Mouse (Mus musculus): ENCODE results near the gene Olfr48. TPM values are rescaled to one million over a fixed set of nuclear protein-coding genes. Genes with fewer than 3 reads are reported as not detected.

Olfr48 gene
- polyA plus RNA-seq, 1 experiment from 2014 or later, result not detected

DNA sequence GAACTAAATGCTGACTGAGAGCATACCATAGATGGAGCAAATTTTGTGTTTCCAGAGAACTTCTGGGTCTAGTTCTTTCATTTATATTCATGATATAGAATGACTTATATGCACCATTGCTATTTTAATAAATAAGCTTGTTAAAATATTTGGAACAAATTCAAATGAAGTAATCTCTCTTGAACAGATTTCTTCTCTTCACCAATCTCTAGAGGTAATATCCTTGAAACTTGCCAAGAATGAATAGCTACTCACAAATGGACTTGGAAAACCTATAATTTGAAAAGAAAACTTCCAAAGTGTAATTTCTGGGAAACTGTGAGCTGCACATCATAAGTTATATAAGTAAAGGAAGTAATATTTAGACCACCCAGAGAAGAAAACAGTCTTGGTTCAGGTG, 54.5 kb downstream of the Olfr48 start, which contains the start of gene Olfr1254:
Gene Olfr1254 (minus strand): TSS at position 101 of the 400 bp plus-strand sequence.
- Histone ChIP-seq H3K4me3 (ENCODE audit: low read depth, low read length) (no peak within 1 kb of the TSS), H3K27ac (ENCODE audit: low read depth) (no peak within 1 kb of the TSS), H3K4me1 (ENCODE audit: insufficient read depth) (no peaks in the 10 kb centered on the region), H3K4me2 (no peak within 1 kb of the TSS), H3K36me3 (ENCODE audit: insufficient read depth) (no peaks in the 10 kb centered on the region), H3K9me3 (ENCODE audit: low read depth, low read length) (no peaks in the 10 kb centered on the region), H3K9ac (no peak within 1 kb of the TSS), H3K27me3 (ENCODE audit: insufficient read depth, low read length) (no peaks in the 10 kb centered on the region)
- DNase-seq (no peak), ATAC-seq (ENCODE audit: insufficient read depth) (no peak)
- no peak for TF ChIP-seq CTCF (IDR thresholded peaks at IDR 0.05; ENCODE audit: low read depth)

Other genes starting within 250 kb of the Olfr48 start
- gene Olfr1247, start 234.1 kb downstream of the Olfr48 start, polyA plus RNA-seq (2014; fragmentation: Nextera tagmentation; extraction: Ambion mirVana), result not detected in 2 replicates
- not detected in 2 replicates for gene Olfr1248, start 230.0 kb downstream of the Olfr48 start, polyA plus RNA-seq (2014; fragmentation: Nextera tagmentation; extraction: Ambion mirVana)
- not detected in 2 replicates for gene Olfr1249, start 213.2 kb downstream of the Olfr48 start, polyA plus RNA-seq (2014; fragmentation: Nextera tagmentation; extraction: Ambion mirVana)
- not detected in 2 replicates for gene Olfr1250, start 186.7 kb downstream of the Olfr48 start, polyA plus RNA-seq (2014; fragmentation: Nextera tagmentation; extraction: Ambion mirVana)
- not detected in 2 replicates for gene Olfr1251, start 176.3 kb downstream of the Olfr48 start, polyA plus RNA-seq (2014; fragmentation: Nextera tagmentation; extraction: Ambion mirVana)
- not detected in 2 replicates for gene Olfr1252, start 123.2 kb downstream of the Olfr48 start, polyA plus RNA-seq (2014; fragmentation: Nextera tagmentation; extraction: Ambion mirVana)
- gene Olfr1253, start 91.1 kb downstream of the Olfr48 start, polyA plus RNA-seq (2014; fragmentation: Nextera tagmentation; extraction: Ambion mirVana), result not detected in 2 replicates
- not detected in 2 replicates for gene Olfr1254, start 54.6 kb downstream of the Olfr48 start, polyA plus RNA-seq (2014; fragmentation: Nextera tagmentation; extraction: Ambion mirVana)
- not detected in 2 replicates for gene Olfr1255, start 36.2 kb downstream of the Olfr48 start, polyA plus RNA-seq (2014; fragmentation: Nextera tagmentation; extraction: Ambion mirVana)
- gene Olfr1256, start 6.7 kb downstream of the Olfr48 start, polyA plus RNA-seq (2014; fragmentation: Nextera tagmentation; extraction: Ambion mirVana), result not detected in 2 replicates
- gene Olfr1257, start 30.2 kb upstream of the Olfr48 start, polyA plus RNA-seq (2014; fragmentation: Nextera tagmentation; extraction: Ambion mirVana), result not detected in 2 replicates
- gene Olfr1258, start 79.1 kb upstream of the Olfr48 start, polyA plus RNA-seq (2014; fragmentation: Nextera tagmentation; extraction: Ambion mirVana), result not detected in 2 replicates
- not detected in 2 replicates for gene Olfr1259, start 100.5 kb upstream of the Olfr48 start, polyA plus RNA-seq (2014; fragmentation: Nextera tagmentation; extraction: Ambion mirVana)
- not detected in 2 replicates for gene Olfr1260, start 126.1 kb upstream of the Olfr48 start, polyA plus RNA-seq (2014; fragmentation: Nextera tagmentation; extraction: Ambion mirVana)
- not detected in 2 replicates for gene Olfr1261, start 143.0 kb upstream of the Olfr48 start, polyA plus RNA-seq (2014; fragmentation: Nextera tagmentation; extraction: Ambion mirVana)
- not detected in 2 replicates for gene Olfr1262, start 151.9 kb upstream of the Olfr48 start, polyA plus RNA-seq (2014; fragmentation: Nextera tagmentation; extraction: Ambion mirVana)
- gene Olfr1263, start 163.9 kb upstream of the Olfr48 start, polyA plus RNA-seq (2014; fragmentation: Nextera tagmentation; extraction: Ambion mirVana), result not detected in 2 replicates
- gene Olfr1264, start 177.4 kb upstream of the Olfr48 start, polyA plus RNA-seq (2014; fragmentation: Nextera tagmentation; extraction: Ambion mirVana), result not detected in 2 replicates
- not detected in 2 replicates for gene Olfr1265, start 187.1 kb upstream of the Olfr48 start, polyA plus RNA-seq (2014; fragmentation: Nextera tagmentation; extraction: Ambion mirVana)
- not detected in 2 replicates for gene Olfr140, start 215.4 kb upstream of the Olfr48 start, polyA plus RNA-seq (2014; fragmentation: Nextera tagmentation; extraction: Ambion mirVana)

Measured in lung, embryonic 14.5 days (tissue).